Mouse (Mus musculus): ENCODE measurements around the gene Gm49373. TPM values are rescaled to one million over a fixed set of nuclear protein-coding genes. Genes with fewer than 3 reads are reported as not detected.
A peak's percentile ranks its signal among the peaks of the same experiment; 100 is the strongest.

The Gm49373 gene
- total and polyA plus RNA-seq, 2 experiments from 2014 or later: 0.79 to 1.5 TPM

GRCm38 (mm10) chr9:21029291-21030054 is 43.4 kb downstream of the Gm49373 start, which contains the start of gene Icam4:
Gene Icam4 (plus strand): TSS chr9:21029373.
- WGBS: 4% methylated on average over 37 of the region's 37 CpGs
- Histone ChIP-seq H3K27ac (ENCODE audit: low read depth, low read length) (no peak within 1 kb of the TSS), H3K4me1 (ENCODE audit: insufficient read depth) (peaks cover 9% of the 10 kb centered on the region), H3K9ac (peak within 1 kb of the TSS; percentile 26; the same call in 1 of the 2 replicates), H3K9me3 (ENCODE audit: low read length) (no peaks in the 10 kb centered on the region), H3K36me3 (ENCODE audit: insufficient read depth) (no peaks in the 10 kb centered on the region), H3K27me3 (ENCODE audit: insufficient read depth, low read length) (peaks cover 40% of the 10 kb centered on the region), H3K4me3 (ENCODE audit: low read depth, low read length) (no peak within 1 kb of the TSS), H3K4me2 (ENCODE audit: low read depth) (peak within 1 kb of the TSS; percentile 30)
- no peak for ATAC-seq
- TF ChIP-seq CTCF (IDR thresholded peaks at IDR 0.05; ENCODE audit: low read depth): peak; percentile 82
- DNase-seq: peak; percentile 68

DNA sequence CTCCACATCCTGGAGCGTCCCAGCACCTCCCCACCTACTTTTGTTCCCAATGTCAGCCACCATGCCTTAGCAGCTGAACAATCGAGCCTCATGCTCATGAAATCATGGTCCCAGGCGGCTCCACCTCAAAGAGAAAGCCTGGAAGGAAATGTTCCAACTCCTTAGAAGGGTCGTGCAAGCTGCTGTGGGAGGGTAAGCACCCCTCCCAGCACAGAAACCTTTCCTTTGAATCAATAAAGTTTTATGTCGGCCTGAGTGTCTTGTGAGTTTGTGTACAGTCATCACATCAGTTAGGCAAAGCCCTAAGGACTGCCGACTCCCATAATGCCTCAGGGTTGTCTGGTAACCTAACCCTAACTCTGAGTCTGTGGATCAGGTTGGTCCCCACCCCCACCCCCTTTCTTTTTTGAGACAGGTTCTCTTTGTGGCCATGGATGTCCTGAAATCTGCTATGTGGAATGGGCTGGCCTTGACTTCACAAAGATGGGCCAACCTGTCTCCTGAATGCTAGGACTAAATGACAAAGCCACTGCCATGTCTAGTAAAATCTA is 44.3 kb downstream of the Gm49373 start:
- ATAC-seq: no peak
- Histone ChIP-seq H3K4me1 (ENCODE audit: insufficient read depth) (peaks cover 8% of the 10 kb centered on the region), H3K4me2 (ENCODE audit: low read depth) (no peak overlapping the region), H3K27me3 (ENCODE audit: insufficient read depth, low read length) (peaks cover 35% of the 10 kb centered on the region), H3K9ac (no peak overlapping the region), H3K27ac (ENCODE audit: low read depth, low read length) (no peak overlapping the region), H3K4me3 (ENCODE audit: low read depth, low read length) (no peak overlapping the region), H3K36me3 (ENCODE audit: insufficient read depth) (no peaks in the 10 kb centered on the region), H3K9me3 (ENCODE audit: low read length) (no peaks in the 10 kb centered on the region)
- no peak for TF ChIP-seq CTCF (IDR thresholded peaks at IDR 0.05; ENCODE audit: low read depth)
- no peak for DNase-seq
- 74% methylated on average over 6 of the region's 6 CpGs for WGBS

DNA sequence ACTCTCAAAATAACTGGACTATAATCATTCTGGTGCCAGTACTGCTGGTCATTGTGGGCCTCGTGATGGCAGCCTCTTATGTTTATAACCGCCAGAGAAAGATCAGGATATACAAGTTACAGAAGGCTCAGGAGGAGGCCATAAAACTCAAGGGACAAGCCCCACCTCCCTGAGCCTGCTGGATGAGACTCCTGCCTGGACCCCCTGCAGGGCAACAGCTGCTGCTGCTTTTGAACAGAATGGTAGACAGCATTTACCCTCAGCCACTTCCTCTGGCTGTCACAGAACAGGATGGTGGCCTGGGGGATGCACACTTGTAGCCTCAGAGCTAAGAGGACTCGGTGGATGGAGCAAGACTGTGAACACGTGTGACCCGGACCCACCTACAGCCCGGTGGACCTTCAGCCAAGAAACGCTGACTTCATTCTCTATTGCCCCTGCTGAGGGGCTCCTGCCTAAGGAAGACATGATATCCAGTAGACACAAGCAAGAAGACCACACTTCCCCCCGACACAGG is 45.1 kb downstream of the Gm49373 start:
- no peaks in the 10 kb centered on the region for H3K9me3 ChIP-seq (ENCODE audit: low read length)
- DNase-seq: no peak
- H3K9ac ChIP-seq: no peak overlapping the region
- H3K36me3 ChIP-seq (ENCODE audit: insufficient read depth): no peaks in the 10 kb centered on the region
- peaks cover 27% of the 10 kb centered on the region; the same call in 1 of the 2 replicates for H3K27me3 ChIP-seq (ENCODE audit: insufficient read depth, low read length)
- ATAC-seq: no peak
- no peak for TF ChIP-seq CTCF (IDR thresholded peaks at IDR 0.05; ENCODE audit: low read depth)
- H3K4me2 ChIP-seq (ENCODE audit: low read depth): no peak overlapping the region
- 64% methylated on average over 8 of the region's 8 CpGs for WGBS
- 0 out of 2 replicates have a peak, but pooled peaks cover 1% of the 10 kb centered on the region for H3K4me1 ChIP-seq (ENCODE audit: insufficient read depth)
- H3K4me3 ChIP-seq (ENCODE audit: low read depth, low read length): no peak overlapping the region
- no peak overlapping the region for H3K27ac ChIP-seq (ENCODE audit: low read depth, low read length)

GRCm38 (mm10) chr9:21026849-21027248 is 46.0 kb downstream of the Gm49373 start:
- no peak overlapping the region for H3K27ac ChIP-seq (ENCODE audit: low read depth, low read length)
- DNase-seq: no peak
- no peaks in the 10 kb centered on the region for H3K4me1 ChIP-seq (ENCODE audit: insufficient read depth)
- no peak for TF ChIP-seq CTCF (IDR thresholded peaks at IDR 0.05; ENCODE audit: low read depth)
- no peak overlapping the region for H3K4me2 ChIP-seq (ENCODE audit: low read depth)
- H3K4me3 ChIP-seq (ENCODE audit: low read depth, low read length): no peak overlapping the region
- ATAC-seq: no peak
- H3K36me3 ChIP-seq (ENCODE audit: insufficient read depth): no peaks in the 10 kb centered on the region
- H3K27me3 ChIP-seq (ENCODE audit: insufficient read depth, low read length): peaks cover 23% of the 10 kb centered on the region; the same call in 1 of the 2 replicates
- no peak overlapping the region for H3K9ac ChIP-seq
- 86% methylated on average over 12 of the region's 12 CpGs for WGBS
- H3K9me3 ChIP-seq (ENCODE audit: low read length): no peaks in the 10 kb centered on the region

GRCm38 (mm10) chr9:21025258-21025810 is 47.6 kb downstream of the Gm49373 start:
- no peak overlapping the region for H3K9ac ChIP-seq
- DNase-seq (no peak), ATAC-seq (no peak)
- no peaks in the 10 kb centered on the region for H3K36me3 ChIP-seq (ENCODE audit: insufficient read depth)
- 72% methylated on average over 19 of the region's 19 CpGs for WGBS
- peaks cover 21% of the 10 kb centered on the region; the same call in 1 of the 2 replicates for H3K27me3 ChIP-seq (ENCODE audit: insufficient read depth, low read length)
- H3K4me3 ChIP-seq (ENCODE audit: low read depth, low read length): no peak overlapping the region
- H3K4me1 ChIP-seq (ENCODE audit: insufficient read depth): no peaks in the 10 kb centered on the region
- TF ChIP-seq CTCF (IDR thresholded peaks at IDR 0.05; ENCODE audit: low read depth): no peak
- no peak overlapping the region for H3K4me2 ChIP-seq (ENCODE audit: low read depth)
- no peaks in the 10 kb centered on the region for H3K9me3 ChIP-seq (ENCODE audit: low read length)
- no peak overlapping the region for H3K27ac ChIP-seq (ENCODE audit: low read depth, low read length)

DNA sequence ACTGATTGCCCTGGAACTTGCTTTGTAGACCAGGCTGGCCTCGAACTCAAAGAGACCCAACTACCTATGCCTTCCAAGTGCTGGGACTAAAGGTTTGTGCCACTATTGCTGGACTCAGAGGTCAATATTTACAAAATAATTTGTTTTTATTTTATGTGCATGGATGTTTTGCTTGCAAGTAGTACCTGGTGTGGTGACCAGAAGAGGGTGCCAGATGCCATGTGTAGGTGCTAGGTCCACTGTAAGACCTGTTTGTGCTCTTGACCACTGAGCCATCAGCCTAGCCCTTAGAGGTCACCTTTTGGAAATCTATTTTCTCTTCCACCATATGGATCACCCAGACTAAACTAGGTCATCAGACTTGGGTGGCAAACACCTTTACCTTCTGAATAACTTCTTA is 50.2 kb downstream of the Gm49373 start:
- WGBS: 96% methylated on average over 1 of the region's 1 CpGs
- Histone ChIP-seq H3K9me3 (ENCODE audit: low read length) (no peaks in the 10 kb centered on the region), H3K4me1 (ENCODE audit: insufficient read depth) (no peaks in the 10 kb centered on the region), H3K27me3 (ENCODE audit: insufficient read depth, low read length) (no peaks in the 10 kb centered on the region), H3K9ac (no peak overlapping the region), H3K4me3 (ENCODE audit: low read depth, low read length) (no peak overlapping the region), H3K4me2 (ENCODE audit: low read depth) (no peak overlapping the region), H3K27ac (ENCODE audit: low read depth, low read length) (no peak overlapping the region), H3K36me3 (ENCODE audit: insufficient read depth) (no peaks in the 10 kb centered on the region)
- DNase-seq (no peak), ATAC-seq (no peak)
- TF ChIP-seq CTCF (IDR thresholded peaks at IDR 0.05; ENCODE audit: low read depth): no peak

GRCm38 (mm10) chr9:21022288-21022687 is 50.6 kb downstream of the Gm49373 start:
- ATAC-seq: no peak

More at GRCm38 (mm10) chr9:21022288-21022687, 50.6 kb downstream of the Gm49373 start:
- no peak for DNase-seq
- 60% methylated on average over 6 of the region's 6 CpGs for WGBS
- no peak for TF ChIP-seq CTCF (IDR thresholded peaks at IDR 0.05; ENCODE audit: low read depth)
- Histone ChIP-seq H3K4me1 (ENCODE audit: insufficient read depth) (no peaks in the 10 kb centered on the region), H3K27ac (ENCODE audit: low read depth, low read length) (no peak overlapping the region), H3K9ac (no peak overlapping the region), H3K4me2 (ENCODE audit: low read depth) (no peak overlapping the region), H3K36me3 (ENCODE audit: insufficient read depth) (no peaks in the 10 kb centered on the region), H3K9me3 (ENCODE audit: low read length) (no peaks in the 10 kb centered on the region), H3K4me3 (ENCODE audit: low read depth, low read length) (no peak overlapping the region), H3K27me3 (ENCODE audit: insufficient read depth, low read length) (peaks cover 4% of the 10 kb centered on the region; the same call in 1 of the 2 replicates)
